8 mouse cellular contexts compared by ENCODE assay signal in genomic region chr13:58469731-58470130, GRCm38 (mm10).
DNase-seq lines count a peak whose midpoint lies in the region.

No protein-coding gene starts in this region.

- intact Hi-C loops in left cerebral cortex, postnatal 25 days (cut with DNase I): no loop called here

- peak; percentile 51 for DNase-seq in adrenal gland, postnatal 10 days
- DNase-seq in adrenal gland, adult 8-10 months: no peak
- peak; percentile 20 to 63 for DNase-seq in kidney, postnatal 25 days
- no peak for DNase-seq in kidney, adult 9 months
- peak; percentile 81 for DNase-seq in embryo, embryonic 11 days
- DNase-seq in lung, postnatal 25 days (ENCODE audit: low spot score): peak; percentile 13
- no peak for DNase-seq in left cerebral cortex, postnatal 25 days (ENCODE audit: low spot score in 2 of 2)
- DNase-seq in B cell, adult 2 months: no peak

Comparison
In these comparisons a context has a peak if more than half of its experiments do, and no peak if none do; other contexts are left out.
1. DNase-seq: peak in adrenal gland, postnatal 10 days (single experiment), kidney, postnatal 25 days (2 of 2), embryo, embryonic 11 days (single experiment) and lung, postnatal 25 days (single experiment); none in adrenal gland, adult 8-10 months (single experiment), kidney, adult 9 months (single experiment), left cerebral cortex, postnatal 25 days (0 of 2) and B cell, adult 2 months (0 of 2).